ENCODE assay signal across 18 mouse cellular contexts in the genomic region with DNA sequence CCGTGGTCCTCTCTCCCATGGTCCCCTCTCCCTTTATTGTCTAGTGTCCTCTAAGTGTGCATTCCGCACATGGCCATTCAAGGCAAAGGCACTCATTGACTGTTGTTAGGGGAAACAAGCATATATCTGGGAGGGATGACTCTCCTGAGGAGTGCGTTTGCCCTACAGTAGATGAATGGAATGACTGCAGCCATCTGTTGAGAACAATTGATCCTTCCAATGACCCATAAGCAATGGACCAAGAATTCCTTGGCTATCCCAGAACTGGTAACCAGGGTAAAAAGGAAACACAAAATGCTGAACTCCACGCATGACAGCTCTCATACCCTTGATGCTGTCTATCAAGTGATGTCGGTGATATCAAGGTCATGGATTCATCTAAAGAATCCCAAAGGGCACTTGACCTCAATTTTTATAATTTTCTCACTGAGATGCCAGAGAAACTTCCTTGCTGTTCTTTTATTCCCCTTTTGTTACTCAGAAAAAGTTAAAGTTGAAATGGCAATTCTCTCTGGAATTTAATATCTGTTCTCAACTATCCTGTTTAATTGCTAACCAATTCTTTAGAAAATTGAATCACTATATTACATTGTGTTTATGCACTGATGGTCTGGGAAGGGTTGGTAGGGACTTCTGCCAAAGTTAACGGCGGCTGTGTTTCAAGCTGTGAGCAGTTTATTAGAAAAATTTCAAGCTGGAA.
"Had no signal": no experiment of that assay in that cellular context is flagged by ENCODE, and none has a peak within 500 bp of the region (broad histone marks: within the 10 kb centered on the region; RNA-seq: fewer than 3 reads in every experiment).

No protein-coding gene starts in this region.

- H3K9me3 ChIP-seq: liver, embryonic 15.5 days; lung, embryonic 15.5 days; midbrain, embryonic 13.5 days; midbrain, embryonic 15.5 days; neural tube, embryonic 12.5 days; stomach, embryonic 15.5 days had no signal

- H3K9ac ChIP-seq: liver, embryonic 15.5 days; liver, postnatal 0 days; lung, embryonic 15.5 days; midbrain, embryonic 13.5 days; midbrain, embryonic 15.5 days; neural tube, embryonic 12.5 days; stomach, embryonic 15.5 days had no signal

- H3K4me3 ChIP-seq: liver, embryonic 15.5 days; lung, embryonic 15.5 days; megakaryocyte, embryonic 14.5 days; midbrain, embryonic 13.5 days; midbrain, embryonic 15.5 days; neural tube, embryonic 12.5 days; stomach, embryonic 15.5 days had no signal

- H3K4me1 ChIP-seq: liver, embryonic 15.5 days; lung, embryonic 15.5 days; megakaryocyte, embryonic 14.5 days; midbrain, embryonic 13.5 days; midbrain, embryonic 15.5 days; neural tube, embryonic 12.5 days; stomach, embryonic 15.5 days had no signal

- DNase-seq: liver, postnatal 0 days; lung, adult 2 months; lung, postnatal 14 days; lung, postnatal 36 days; right cerebral cortex, postnatal 14 days; thymus, adult 18-20 months; thymus, postnatal 14 days; thymus, postnatal 36 days had no signal

- H3K36me3 ChIP-seq: liver, embryonic 15.5 days; lung, embryonic 15.5 days; midbrain, embryonic 13.5 days; midbrain, embryonic 15.5 days; neural tube, embryonic 12.5 days; stomach, embryonic 15.5 days had no signal

- H3K4me2 ChIP-seq: liver, embryonic 15.5 days; lung, embryonic 15.5 days; midbrain, embryonic 13.5 days; midbrain, embryonic 15.5 days; neural tube, embryonic 12.5 days; stomach, embryonic 15.5 days had no signal

- ATAC-seq: liver, postnatal 0 days; lung, postnatal 0 days; midbrain, embryonic 13.5 days; midbrain, embryonic 15.5 days had no signal

- H3K27ac ChIP-seq: liver, embryonic 15.5 days; lung, embryonic 15.5 days; macrophage; midbrain, embryonic 13.5 days; midbrain, embryonic 15.5 days; neural tube, embryonic 12.5 days; stomach, embryonic 15.5 days; stomach, postnatal 0 days had no signal

- H3K27me3 ChIP-seq: liver, embryonic 15.5 days; lung, embryonic 15.5 days; midbrain, embryonic 13.5 days; midbrain, embryonic 15.5 days; neural tube, embryonic 12.5 days; stomach, embryonic 15.5 days had no signal
